ENCODE assay signal across 24 mouse cellular contexts in genomic region chr13:102984550-102984949, GRCm38 (mm10).
DNase-seq lines count a peak whose midpoint lies in the region; ATAC-seq and TF ChIP-seq lines count a peak whose summit lies in the region.
"Had no signal": no experiment of that assay in that cellular context is flagged by ENCODE, and none has a peak within 500 bp of the region (broad histone marks: within the 10 kb centered on the region; RNA-seq: fewer than 3 reads in every experiment).

No protein-coding gene starts in this region.

- WGBS in intestine, postnatal 0 days, result 94% methylated on average over 4 of the region's 4 CpGs
- 94% methylated on average over 4 of the region's 4 CpGs for WGBS in intestine, embryonic 16.5 days

- peak; percentile 35 for DNase-seq in heart, adult 11 months
- no peak for DNase-seq in heart, postnatal 25 days (ENCODE audit: low spot score)
- DNase-seq in right cerebral cortex, postnatal 14 days, result peak; percentile 5
- no peak for DNase-seq in right cerebral cortex, adult 2 months (ENCODE audit: low spot score in 2 of 2)
- peak; percentile 59 for DNase-seq in ZHBTc4 (ENCODE audit: low read depth, low spot score)
- DNase-seq in kidney, postnatal 4 days, result no peak
- DNase-seq: adrenal gland, postnatal 14 days; cerebellum, adult 9-11 months; gastrocnemius, postnatal 36 days; kidney, adult 11 months; left cerebral cortex, postnatal 4 days; liver; lung, adult 18-20 months; right cerebral cortex, adult 18-20 months; thymus, adult 18-20 months had no signal

- no peaks in the 10 kb centered on the region for H3K27me3 ChIP-seq in intestine, postnatal 0 days (replicated peaks; ENCODE audit: control insufficient read depth, insufficient read depth, low read length)
- no peaks in the 10 kb centered on the region for H3K27me3 ChIP-seq in intestine, embryonic 16.5 days (replicated peaks; ENCODE audit: control insufficient read depth, insufficient read depth, low read length)
- H3K27me3 ChIP-seq: CH12.LX; embryonic facial prominence, embryonic 12.5 days; neural tube, embryonic 12.5 days had no signal

- H3K4me2 ChIP-seq in intestine, postnatal 0 days (replicated peaks; ENCODE audit: low read depth), result no peak overlapping the region
- H3K4me2 ChIP-seq in intestine, embryonic 16.5 days (ENCODE audit: low read depth, low read length), result no peak overlapping the region
- H3K4me2 ChIP-seq: embryonic facial prominence, embryonic 12.5 days; hindbrain, embryonic 14.5 days; neural tube, embryonic 12.5 days had no signal

- no peaks in the 10 kb centered on the region for H3K9me3 ChIP-seq in intestine, postnatal 0 days (ENCODE audit: control insufficient read depth)
- no peaks in the 10 kb centered on the region for H3K9me3 ChIP-seq in intestine, embryonic 16.5 days (ENCODE audit: control insufficient read depth, low read length)
- H3K9me3 ChIP-seq: embryonic facial prominence, embryonic 12.5 days; neural tube, embryonic 12.5 days had no signal

- no peak overlapping the region for H3K9ac ChIP-seq in intestine, postnatal 0 days (ENCODE audit: low read depth, low read length)
- H3K9ac ChIP-seq in intestine, embryonic 16.5 days (ENCODE audit: low read depth, low read length), result no peak overlapping the region
- H3K9ac ChIP-seq: embryonic facial prominence, embryonic 12.5 days; hindbrain, embryonic 14.5 days; neural tube, embryonic 12.5 days had no signal

- TF ChIP-seq CTCF in intestine, postnatal 0 days (IDR thresholded peaks at IDR 0.05; ENCODE audit: low read depth), result 0 out of 2 replicates have a peak, but pooled peaks have one; percentile 17

- intact Hi-C loops in heart, postnatal 25 days (cut with DNase I), result no loop called here

- no peak for ATAC-seq in intestine, postnatal 0 days
- ATAC-seq in intestine, embryonic 16.5 days, result no peak
- ATAC-seq: activated CD4-positive, CD25-positive, alpha-beta regulatory T cell, adult 4 months; forebrain, embryonic 14.5 days had no signal

- H3K4me1 ChIP-seq in intestine, postnatal 0 days (replicated peaks; ENCODE audit: control insufficient read depth, insufficient read depth, low read length), result no peaks in the 10 kb centered on the region
- no peaks in the 10 kb centered on the region for H3K4me1 ChIP-seq in intestine, embryonic 16.5 days (ENCODE audit: control insufficient read depth, insufficient read depth, low read length)
- H3K4me1 ChIP-seq: embryonic facial prominence, embryonic 12.5 days; neural tube, embryonic 12.5 days had no signal

- no peak overlapping the region for H3K27ac ChIP-seq in intestine, postnatal 0 days (ENCODE audit: low read depth, low read length)
- no peak overlapping the region for H3K27ac ChIP-seq in intestine, embryonic 16.5 days (ENCODE audit: low read length)
- H3K27ac ChIP-seq: embryonic facial prominence, embryonic 12.5 days; hindbrain, embryonic 14.5 days; neural tube, embryonic 12.5 days had no signal

- H3K36me3 ChIP-seq in intestine, postnatal 0 days (ENCODE audit: control insufficient read depth, insufficient read depth), result no peaks in the 10 kb centered on the region
- H3K36me3 ChIP-seq in intestine, embryonic 16.5 days (ENCODE audit: control insufficient read depth, insufficient read depth, low read length), result no peaks in the 10 kb centered on the region
- H3K36me3 ChIP-seq: embryonic facial prominence, embryonic 12.5 days; neural tube, embryonic 12.5 days had no signal

- H3K4me3 ChIP-seq in intestine, postnatal 0 days (ENCODE audit: low read depth, low read length), result no peak overlapping the region
- no peak overlapping the region for H3K4me3 ChIP-seq in intestine, embryonic 16.5 days (ENCODE audit: low read length)
- H3K4me3 ChIP-seq: embryonic facial prominence, embryonic 12.5 days; erythroblast, embryonic 14.5 days; neural tube, embryonic 12.5 days had no signal

Comparison
In these comparisons a context has a peak if more than half of its experiments do, and no peak if none do; other contexts are left out.
1. DNase-seq: peak in heart, adult 11 months (single experiment), right cerebral cortex, postnatal 14 days (single experiment) and ZHBTc4 (single experiment); none in heart, postnatal 25 days (single experiment), right cerebral cortex, adult 2 months (0 of 2) and kidney, postnatal 4 days (0 of 2).